Mouse (Mus musculus) liver, embryonic 14.5 days (tissue): Measurements from ENCODE around the gene Gm9821. TPM values are rescaled to one million over a fixed set of nuclear protein-coding genes. Genes with fewer than 3 reads are reported as not detected.
A peak's percentile ranks its signal among the peaks of the same experiment; 100 is the strongest.

Experiments used
- ATAC-seq: fragments of 200-750 bp; cut with Nextera tagmentation; 2 replicates; pipeline ENCODE4 v1.8.0; 2017; ENCODE audit warnings: moderate number of reproducible peaks, mild to moderate bottlenecking, moderate library complexity; ENCODE audit not compliant: insufficient read depth
- DNase-seq, 3 experiments: peaks; one replicate each; pipeline ENCODE4 v3.0.0-alpha.2; 2012 to 2013; ENCODE audit warnings: low read depth in 3 of 3, low spot score in 3 of 3
- H3K27ac ChIP-seq: fragments of 300-500 bp; sonication (generic); 2 replicates; pipeline ENCODE4 v1.5.1; 2014; ENCODE audit warnings: moderate library complexity, mild to moderate bottlenecking, control low read depth, inconsistent platforms
- H3K27me3 ChIP-seq: fragments of 300-500 bp; sonication (generic); 2 replicates; pipeline ENCODE4 v1.6.1; 2014; ENCODE audit warnings: mild to moderate bottlenecking, low read length, moderate library complexity; ENCODE audit not compliant: control insufficient read depth, insufficient read depth
- H3K36me3 ChIP-seq: fragments of 300-500 bp; sonication (generic); replicated peaks from 2 replicates; pipeline ENCODE4 v1.6.1; 2014; ENCODE audit warnings: low read depth; ENCODE audit not compliant: control insufficient read depth, insufficient read depth
- H3K4me1 ChIP-seq, 2 experiments: fragments of 200-500 bp in 1 of 2; fragments of 300-500 bp in 1 of 2; sonication (generic) in 1 of 2; replicated peaks; 2 replicates each; pipeline ENCODE4 v1.6.1; 2012 to 2014; ENCODE audit warnings: antibody characterized with exemption in 1 of 2, inconsistent platforms in 1 of 2, low read length in 1 of 2; ENCODE audit not compliant: control insufficient read depth in 2 of 2, insufficient read depth in 2 of 2
- H3K4me2 ChIP-seq: fragments of 300-500 bp; sonication (generic); 2 replicates; pipeline ENCODE4 v1.6.1; 2014; ENCODE audit warnings: low read depth, mild to moderate bottlenecking, control low read depth, moderate library complexity
- H3K4me3 ChIP-seq, 2 experiments: fragments of 200-500 bp in 1 of 2; fragments of 300-500 bp in 1 of 2; sonication (generic) in 1 of 2; 2 replicates each; pipeline ENCODE4 v1.5.1; 2012 to 2014; ENCODE audit warnings: low read depth in 2 of 2, low read length in 2 of 2, mild to moderate bottlenecking in 2 of 2, control low read depth in 1 of 2, inconsistent platforms in 1 of 2, moderate library complexity in 1 of 2; ENCODE audit not compliant: insufficient read depth in 1 of 2
- H3K9ac ChIP-seq: fragments of 300-500 bp; sonication (generic); replicated peaks from 2 replicates; pipeline ENCODE4 v1.6.1; 2014; ENCODE audit warnings: mild to moderate bottlenecking, control low read depth, moderate library complexity
- H3K9me3 ChIP-seq: fragments of 300-500 bp; sonication (generic); 2 replicates; pipeline ENCODE4 v1.6.1; 2016; ENCODE audit warnings: low read length, mixed read lengths; ENCODE audit not compliant: control insufficient read depth
- CTCF ChIP-seq: IDR thresholded peaks from 2 replicates; pipeline ENCODE4 v1.5.1; 2016; ENCODE audit warnings: antibody characterized with exemption, low read depth, control low read depth
- EP300 ChIP-seq: IDR thresholded peaks from 2 replicates; pipeline ENCODE4 v1.6.1; 2016; ENCODE audit warnings: antibody characterized with exemption, low read depth
- WGBS: fragments of 180-500 bp; shearing (Covaris S2); extraction: QIAGEN DNeasy Blood & Tissue Kit; methylation state at CpG from one replicate; pipeline ENCODE4 v1.1.7; 2014; ENCODE audit not compliant: insufficient replicate concordance; 5-methylcytosine and 5-hydroxymethylcytosine counted together
- polyA plus RNA-seq, 2 experiments: library from polyadenylated mRNA; depleted of rRNA in 1 of 2; stranded (reverse) in 1 of 2; unstranded in 1 of 2; fragments of >200 nt; fragmentation: Nextera tagmentation in 1 of 2; extraction: Ambion mirVana in 1 of 2; gene quantifications; 2 replicates each; pipeline versions ENCODE4 v1.2.1 to v1.2.3; 2012 to 2014

The Gm9821 gene
- polyA plus RNA-seq, 2 experiments: 0.01 to 0.63 TPM

GRCm38 (mm10) chr2:91925442-91925841 lies 20.1 kb upstream of the Gm9821 start:
- H3K4me1 ChIP-seq: peaks cover 0 to 8% of the 10 kb centered on the region in 2 experiments; a peak in 2 of 4 replicates
- H3K27me3 ChIP-seq: peaks cover 51% of the 10 kb centered on the region
- H3K36me3 ChIP-seq: no peaks in the 10 kb centered on the region
- 74% methylated on average over 15 of the region's 15 CpGs for WGBS
- no peak for ATAC-seq
- H3K4me2 ChIP-seq: no peak overlapping the region
- no peaks in the 10 kb centered on the region for H3K9me3 ChIP-seq
- DNase-seq: no peak
- TF ChIP-seq CTCF (no peak), EP300 (no peak)
- no peak overlapping the region for H3K4me3 ChIP-seq
- no peak overlapping the region for H3K9ac ChIP-seq
- H3K27ac ChIP-seq: no peak overlapping the region

- no peak within 1 kb of the TSS for H3K9ac ChIP-seq
- H3K4me3 ChIP-seq: no peak within 1 kb of the TSS
- no peak for ATAC-seq
- H3K27me3 ChIP-seq: peaks cover 50% of the 10 kb centered on the region
- no peak within 1 kb of the TSS for H3K27ac ChIP-seq
- TF ChIP-seq EP300 (no peak), CTCF (no peak)
- no peaks in the 10 kb centered on the region for H3K9me3 ChIP-seq
- no peaks in the 10 kb centered on the region for H3K36me3 ChIP-seq
- no peak for DNase-seq
- H3K4me2 ChIP-seq: no peak within 1 kb of the TSS; the same call in 1 of the 2 replicates
- WGBS: 81% methylated on average over 3 of the region's 3 CpGs
- peaks cover 0 to 9% of the 10 kb centered on the region in 2 experiments; a peak in 3 of 4 replicates for H3K4me1 ChIP-seq
Measured at GRCm38 (mm10) chr2:91926949-91927348, 18.6 kb upstream of the Gm9821 start, which contains the start of gene Chrm4. Gene Chrm4 (plus strand): TSS chr2:91927249.

DNA sequence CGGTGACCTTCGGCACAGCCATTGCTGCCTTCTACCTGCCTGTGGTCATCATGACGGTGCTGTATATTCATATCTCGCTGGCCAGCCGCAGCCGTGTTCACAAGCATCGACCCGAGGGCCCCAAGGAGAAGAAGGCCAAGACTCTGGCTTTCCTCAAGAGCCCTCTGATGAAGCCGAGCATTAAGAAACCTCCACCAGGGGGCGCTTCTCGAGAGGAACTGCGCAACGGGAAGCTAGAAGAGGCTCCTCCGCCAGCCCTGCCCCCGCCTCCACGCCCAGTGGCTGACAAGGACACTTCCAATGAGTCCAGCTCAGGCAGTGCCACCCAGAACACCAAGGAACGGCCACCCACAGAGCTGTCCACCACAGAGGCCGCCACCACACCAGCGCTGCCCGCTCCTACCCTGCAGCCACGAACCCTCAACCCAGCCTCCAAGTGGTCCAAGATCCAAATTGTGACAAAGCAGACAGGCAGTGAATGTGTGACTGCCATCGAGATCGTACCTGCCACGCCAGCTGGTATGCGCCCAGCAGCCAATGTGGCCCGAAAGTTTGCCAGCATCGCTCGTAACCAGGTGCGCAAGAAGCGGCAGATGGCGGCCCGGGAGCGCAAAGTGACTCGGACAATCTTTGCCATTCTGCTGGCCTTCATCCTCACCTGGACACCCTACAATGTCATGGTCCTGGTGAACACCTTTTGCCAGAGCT lies 17.5 kb upstream of the Gm9821 start:
- TF ChIP-seq EP300 (no peak), CTCF (peak; percentile 86)
- H3K36me3 ChIP-seq: no peaks in the 10 kb centered on the region
- no peak overlapping the region; the same call in 1 of the 2 replicates for H3K4me2 ChIP-seq
- DNase-seq (peak in 2 of 3 experiments; percentile 60 to 66), ATAC-seq (peak; percentile 6; the same call in 1 of the 2 replicates)
- H3K4me3 ChIP-seq: no peak overlapping the region
- H3K9me3 ChIP-seq: no peaks in the 10 kb centered on the region
- H3K4me1 ChIP-seq: peaks cover 5 to 11% of the 10 kb centered on the region in 2 experiments
- no peak overlapping the region for H3K27ac ChIP-seq
- 35% methylated on average over 34 of the region's 34 CpGs for WGBS
- no peak overlapping the region for H3K9ac ChIP-seq
- peaks cover 40% of the 10 kb centered on the region for H3K27me3 ChIP-seq

- Histone ChIP-seq H3K27ac (no peak overlapping the region), H3K4me2 (no peak overlapping the region), H3K4me1 (peaks cover 5 to 9% of the 10 kb centered on the region in 2 experiments), H3K9me3 (no peaks in the 10 kb centered on the region), H3K4me3 (no peak overlapping the region), H3K27me3 (peaks cover 32% of the 10 kb centered on the region), H3K9ac (no peak overlapping the region), H3K36me3 (no peaks in the 10 kb centered on the region)
- DNase-seq: no peak
- 67% methylated on average over 23 of the region's 23 CpGs for WGBS
- no peak for ATAC-seq
- no peak for TF ChIP-seq CTCF
Measured at GRCm38 (mm10) chr2:91928534-91929350, 16.8 kb upstream of the Gm9821 start.

- Histone ChIP-seq H3K4me1 (peaks cover 5 to 7% of the 10 kb centered on the region in 2 experiments), H3K9me3 (no peaks in the 10 kb centered on the region), H3K9ac (no peak overlapping the region), H3K36me3 (no peaks in the 10 kb centered on the region), H3K4me3 (no peak overlapping the region), H3K4me2 (no peak overlapping the region), H3K27ac (no peak overlapping the region), H3K27me3 (peaks cover 25% of the 10 kb centered on the region)
- WGBS: 56% methylated on average over 3 of the region's 3 CpGs
- no peak for TF ChIP-seq CTCF
- TF ChIP-seq EP300: no peak
- DNase-seq: no peak
- no peak for ATAC-seq
Measured at GRCm38 (mm10) chr2:91929455-91929854, 16.0 kb upstream of the Gm9821 start.
